Mouse (Mus musculus) stomach, postnatal 0 days (tissue): ENCODE measurements around the gene Uggt1.

Experiments used
- CTCF ChIP-seq: IDR thresholded peaks from 2 replicates; pipeline ENCODE4 v1.5.1; 2016; ENCODE audit warnings: antibody characterized with exemption, low read depth, mild to moderate bottlenecking, moderate library complexity
- EP300 ChIP-seq: optimal IDR thresholded peaks from 2 replicates; pipeline ENCODE3; 2016; ENCODE audit warnings: antibody characterized with exemption

- no peak for TF ChIP-seq EP300
- no peak for TF ChIP-seq CTCF
These were observed 83.3 kb downstream of the Uggt1 start for GRCm38 (mm10) chr1:36161208-36161607.
